Mouse (Mus musculus) intestine, embryonic 14.5 days (tissue): ENCODE data around the gene Tsc22d3. TPM values are rescaled to one million over a fixed set of nuclear protein-coding genes. Genes with fewer than 3 reads are reported as not detected.
"Not testable (repeated sequence)": the region's sequence is repeated elsewhere in the genome, so short reads cannot be mapped to it uniquely, and the experiment has no call there.

Experiments
- ATAC-seq: fragments of 200-750 bp; cut with Nextera tagmentation; replicated peaks from 2 replicates; pipeline ENCODE4 v1.8.0; 2017; ENCODE audit warnings: low read depth, moderate number of reproducible peaks, moderate TSS enrichment, moderate library complexity; ENCODE audit not compliant: low FRiP score, low TSS enrichment
- DNase-seq: peaks from one replicate; pipeline ENCODE4 v3.0.0-alpha.2; 2018; ENCODE audit warnings: low spot score
- H3K27ac ChIP-seq: fragments of 300-500 bp; sonication (generic); 2 replicates; pipeline ENCODE4 v1.5.1; 2014; ENCODE audit warnings: low read depth, mild to moderate bottlenecking, control low read depth
- H3K27me3 ChIP-seq: fragments of 300-500 bp; sonication (generic); replicated peaks from 2 replicates; pipeline ENCODE4 v1.6.1; 2014; ENCODE audit warnings: low read length, control low read depth; ENCODE audit not compliant: control insufficient read depth, insufficient read depth
- H3K36me3 ChIP-seq: fragments of 300-500 bp; sonication (generic); 2 replicates; pipeline ENCODE4 v1.6.1; 2014; ENCODE audit warnings: low read length, control low read depth; ENCODE audit not compliant: control insufficient read depth, insufficient read depth
- H3K4me1 ChIP-seq: fragments of 300-500 bp; sonication (generic); replicated peaks from 2 replicates; pipeline ENCODE4 v1.6.1; 2014; ENCODE audit warnings: low read length, control low read depth, mixed read lengths; ENCODE audit not compliant: control insufficient read depth, insufficient read depth
- H3K4me2 ChIP-seq: fragments of 300-500 bp; sonication (generic); 2 replicates; pipeline ENCODE4 v1.6.1; 2014; ENCODE audit warnings: low read length
- H3K4me3 ChIP-seq: fragments of 300-500 bp; sonication (generic); 2 replicates; pipeline ENCODE4 v1.5.1; 2014; ENCODE audit warnings: low read depth, low read length, control low read depth, mixed read lengths
- H3K9ac ChIP-seq: fragments of 300-500 bp; sonication (generic); 2 replicates; pipeline ENCODE4 v1.6.1; 2014; ENCODE audit warnings: mild to moderate bottlenecking, low read length
- H3K9me3 ChIP-seq: fragments of 300-500 bp; sonication (generic); 2 replicates; pipeline ENCODE4 v1.6.1; 2016; ENCODE audit warnings: low read length, control low read depth; ENCODE audit not compliant: control insufficient read depth
- WGBS: fragments of 180-500 bp; shearing (Covaris S2); extraction: QIAGEN DNeasy Blood & Tissue Kit; methylation state at CpG from one replicate; pipeline ENCODE4 v1.1.7; 2014; 5-methylcytosine and 5-hydroxymethylcytosine counted together
- polyA plus RNA-seq: library from polyadenylated mRNA; unstranded; fragments of >200 nt; fragmentation: Nextera tagmentation; extraction: Ambion mirVana; gene quantifications from 2 replicates; pipeline ENCODE4 v1.2.1, GENCODE M21; 2014

The Tsc22d3 gene
- polyA plus RNA-seq, 1 experiment from 2014 or later: 59.0 TPM

- DNase-seq (no peak), ATAC-seq (peak; percentile 58; the same call in 1 of the 2 replicates)
- no peaks in the 10 kb centered on the region; the same call in 1 of the 2 replicates for H3K27me3 ChIP-seq
- H3K36me3 ChIP-seq: no peaks in the 10 kb centered on the region
- H3K9ac ChIP-seq: no peak overlapping the region
- peaks cover under 1% of the 10 kb centered on the region; the same call in 1 of the 2 replicates for H3K4me1 ChIP-seq
- WGBS: 57% methylated on average over 15 of the region's 15 CpGs
- no peak overlapping the region for H3K4me2 ChIP-seq
- H3K4me3 ChIP-seq: no peak overlapping the region
- H3K9me3 ChIP-seq: no peaks in the 10 kb centered on the region
- H3K27ac ChIP-seq: no peak overlapping the region
Measured at GRCm38 (mm10) chrX:140505497-140506238, 94.8 kb downstream of the Tsc22d3 start.

- H3K4me2 ChIP-seq: no peak overlapping the region
- ATAC-seq (peak; percentile 36; the same call in 1 of the 2 replicates), DNase-seq (peak; percentile 58)
- no peak overlapping the region for H3K4me3 ChIP-seq
- no peak overlapping the region for H3K27ac ChIP-seq
- H3K9me3 ChIP-seq: no peaks in the 10 kb centered on the region
- no peaks in the 10 kb centered on the region; the same call in 1 of the 2 replicates for H3K27me3 ChIP-seq
- 18% methylated on average over 7 of the region's 7 CpGs for WGBS
- H3K9ac ChIP-seq: no peak overlapping the region
- no peaks in the 10 kb centered on the region for H3K36me3 ChIP-seq
- no peaks in the 10 kb centered on the region for H3K4me1 ChIP-seq
Measured at GRCm38 (mm10) chrX:140503905-140504304, 96.6 kb downstream of the Tsc22d3 start.

GRCm38 (mm10) chrX:140501401-140502301 lies 98.8 kb downstream of the Tsc22d3 start:
- DNase-seq: no peak
- no peak overlapping the region for H3K27ac ChIP-seq
- 52% methylated on average over 9 of the region's 9 CpGs for WGBS

GRCm38 (mm10) chrX:140500306-140500705 lies 100.2 kb downstream of the Tsc22d3 start:
- H3K27me3 ChIP-seq: no peaks in the 10 kb centered on the region; the same call in 1 of the 2 replicates
- no peak overlapping the region for H3K27ac ChIP-seq
- H3K36me3 ChIP-seq: no peaks in the 10 kb centered on the region
- DNase-seq (no peak), ATAC-seq (no peak)
- H3K9ac ChIP-seq: no peak overlapping the region
- H3K4me1 ChIP-seq: no peaks in the 10 kb centered on the region
- H3K9me3 ChIP-seq: no peaks in the 10 kb centered on the region
- no peak overlapping the region for H3K4me2 ChIP-seq
- H3K4me3 ChIP-seq: no peak overlapping the region
- WGBS: 78% methylated on average over 5 of the region's 5 CpGs

More at GRCm38 (mm10) chrX:140501401-140502301, 98.8 kb downstream of the Tsc22d3 start:
- Histone ChIP-seq H3K9me3 (no peaks in the 10 kb centered on the region), H3K4me1 (no peaks in the 10 kb centered on the region), H3K27me3 (no peaks in the 10 kb centered on the region; the same call in 1 of the 2 replicates), H3K9ac (no peak overlapping the region), H3K4me2 (no peak overlapping the region), H3K4me3 (no peak overlapping the region), H3K36me3 (no peaks in the 10 kb centered on the region)
- no peak for ATAC-seq

GRCm38 (mm10) chrX:140498431-140498830 lies 102.0 kb downstream of the Tsc22d3 start:
- H3K4me1 ChIP-seq, H3K4me2 ChIP-seq, H3K4me3 ChIP-seq, H3K9me3 ChIP-seq, H3K27me3 ChIP-seq, H3K9ac ChIP-seq, H3K36me3 ChIP-seq, ATAC-seq, DNase-seq, H3K27ac ChIP-seq: not testable (repeated sequence)
- WGBS: 58% methylated on average over 4 of the region's 4 CpGs

- no peak overlapping the region for H3K4me2 ChIP-seq
- H3K4me3 ChIP-seq: no peak overlapping the region
- WGBS: 79% methylated on average over 6 of the region's 6 CpGs
- DNase-seq (no peak), ATAC-seq (no peak)
- H3K9me3 ChIP-seq: no peaks in the 10 kb centered on the region
- no peak overlapping the region for H3K27ac ChIP-seq
- H3K27me3 ChIP-seq: 0 out of 2 replicates have a peak, but pooled peaks cover 15% of the 10 kb centered on the region
- H3K4me1 ChIP-seq: no peaks in the 10 kb centered on the region
- no peaks in the 10 kb centered on the region for H3K36me3 ChIP-seq
- H3K9ac ChIP-seq: no peak overlapping the region
Measured at GRCm38 (mm10) chrX:140494170-140494569, 106.3 kb downstream of the Tsc22d3 start.

- no peak overlapping the region for H3K4me3 ChIP-seq
- 0 out of 2 replicates have a peak, but pooled peaks cover 15% of the 10 kb centered on the region for H3K27me3 ChIP-seq
- DNase-seq: no peak
- no peak overlapping the region for H3K9ac ChIP-seq
- no peak for ATAC-seq
- H3K4me2 ChIP-seq: no peak overlapping the region
- no peaks in the 10 kb centered on the region for H3K36me3 ChIP-seq
- no peaks in the 10 kb centered on the region for H3K9me3 ChIP-seq
- H3K27ac ChIP-seq: no peak overlapping the region
- H3K4me1 ChIP-seq: no peaks in the 10 kb centered on the region
- WGBS: 64% methylated on average over 7 of the region's 7 CpGs
Measured at GRCm38 (mm10) chrX:140493527-140494029, 106.9 kb downstream of the Tsc22d3 start.

GRCm38 (mm10) chrX:140491884-140492571 lies 108.4 kb downstream of the Tsc22d3 start:
- Histone ChIP-seq H3K9ac (no peak overlapping the region), H3K4me3 (no peak overlapping the region), H3K36me3 (no peaks in the 10 kb centered on the region), H3K27ac (no peak overlapping the region), H3K9me3 (no peaks in the 10 kb centered on the region), H3K4me1 (no peaks in the 10 kb centered on the region), H3K4me2 (no peak overlapping the region), H3K27me3 (0 out of 2 replicates have a peak, but pooled peaks cover 15% of the 10 kb centered on the region)
- no peak for DNase-seq
- WGBS: 50% methylated on average over 10 of the region's 10 CpGs
- ATAC-seq: no peak
